Mouse (Mus musculus) embryonic facial prominence, embryonic 14.5 days (tissue): ENCODE measurements around the gene Bnip1. TPM values are rescaled to one million over a fixed set of nuclear protein-coding genes. Genes with fewer than 3 reads are reported as not detected.

Experiments used
- ATAC-seq: fragments of 200-750 bp; cut with Nextera tagmentation; 2 replicates; pipeline ENCODE4 v1.8.0; 2017; ENCODE audit warnings: low read depth, moderate number of reproducible peaks, moderate TSS enrichment
- DNase-seq: peaks from one replicate; pipeline ENCODE4 v3.0.0-alpha.2; 2015; ENCODE audit warnings: low spot score
- H3K27ac ChIP-seq: fragments of 300-500 bp; sonication (generic); replicated peaks from 2 replicates; pipeline ENCODE4 v1.5.1; 2014; ENCODE audit warnings: low read depth, mild to moderate bottlenecking, low read length, moderate library complexity
- H3K27me3 ChIP-seq: fragments of 300-500 bp; sonication (generic); replicated peaks from 2 replicates; pipeline ENCODE4 v1.6.1; 2014; ENCODE audit warnings: low read length; ENCODE audit not compliant: control insufficient read depth, insufficient read depth
- H3K36me3 ChIP-seq: fragments of 300-500 bp; sonication (generic); 2 replicates; pipeline ENCODE4 v1.6.1; 2014; ENCODE audit warnings: low read length, mixed read lengths; ENCODE audit not compliant: control insufficient read depth, insufficient read depth
- H3K4me1 ChIP-seq: fragments of 300-500 bp; sonication (generic); 2 replicates; pipeline ENCODE4 v1.6.1; 2014; ENCODE audit warnings: antibody characterized with exemption, low read length; ENCODE audit not compliant: control insufficient read depth, insufficient read depth
- H3K4me2 ChIP-seq: fragments of 300-500 bp; sonication (generic); 2 replicates; pipeline ENCODE4 v1.6.1; 2014; ENCODE audit warnings: low read depth, mild to moderate bottlenecking, low read length, moderate library complexity, mixed read lengths
- H3K4me3 ChIP-seq: fragments of 300-500 bp; sonication (generic); 2 replicates; pipeline ENCODE4 v1.5.1; 2014; ENCODE audit warnings: low read depth, mild to moderate bottlenecking, low read length
- H3K9ac ChIP-seq: fragments of 300-500 bp; sonication (generic); 2 replicates; pipeline ENCODE4 v1.6.1; 2014; ENCODE audit warnings: low read depth, mild to moderate bottlenecking, low read length, moderate library complexity, mixed read lengths
- H3K9me3 ChIP-seq: fragments of 300-500 bp; sonication (generic); 2 replicates; pipeline ENCODE4 v1.6.1; 2016; ENCODE audit warnings: low read length; ENCODE audit not compliant: control insufficient read depth
- WGBS: fragments of 180-500 bp; shearing (Covaris S2); extraction: QIAGEN DNeasy Blood & Tissue Kit; methylation state at CpG from one replicate; pipeline ENCODE4 v1.1.7; 2014; 5-methylcytosine and 5-hydroxymethylcytosine counted together
- polyA plus RNA-seq: library from polyadenylated mRNA; unstranded; fragments of >200 nt; fragmentation: Nextera tagmentation; extraction: Ambion mirVana; gene quantifications from 2 replicates; pipeline ENCODE4 v1.2.1, GENCODE M21; 2014

The Bnip1 gene
- polyA plus RNA-seq = 38.4 and 40.7 TPM in 2 replicates

DNA sequence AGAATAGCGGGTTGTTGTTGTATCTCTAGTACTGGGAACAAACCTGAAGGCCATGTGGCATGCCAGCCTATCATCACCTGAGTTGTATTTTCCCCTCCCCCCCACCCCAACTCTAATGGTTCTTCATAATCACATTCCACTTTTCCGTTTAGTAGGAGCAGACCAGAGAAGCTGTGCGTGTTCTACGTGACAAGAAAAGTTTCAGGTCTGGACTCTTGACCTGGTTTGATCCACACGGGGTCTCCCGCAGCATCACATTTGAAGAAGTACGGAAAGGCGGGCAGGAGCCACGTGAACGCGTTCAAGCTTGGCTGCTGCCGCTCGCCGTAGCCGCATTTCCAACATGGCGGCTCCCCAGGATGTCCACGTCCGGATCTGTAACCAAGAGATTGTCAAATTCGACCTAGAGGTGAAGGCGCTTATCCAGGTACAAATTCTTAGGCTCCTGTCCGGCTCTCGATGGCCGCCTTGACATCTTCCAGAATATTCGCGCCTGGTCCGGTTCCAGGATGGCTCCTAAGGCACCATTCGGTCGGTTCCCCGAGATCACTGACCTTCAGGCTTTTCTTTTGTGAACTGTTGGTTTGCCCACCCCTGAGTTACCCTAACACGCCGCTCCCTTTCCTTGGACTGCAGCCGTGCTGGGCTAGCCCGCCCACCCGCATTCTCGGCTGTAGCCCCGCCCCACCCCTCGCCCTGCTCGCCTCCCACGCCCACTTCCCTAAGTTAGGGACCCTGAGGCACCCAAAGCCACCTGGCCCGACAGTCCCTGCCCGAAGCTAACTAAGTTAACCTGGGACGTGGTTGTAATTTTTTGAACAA lies at the start of gene Bnip1:
TSS of gene Bnip1 (plus strand) at position 317 of the 822 bp plus-strand sequence.
- H3K4me3 ChIP-seq = peak within 1 kb of the TSS; percentile 65
- WGBS = under 1% methylated on average over 36 of the region's 42 CpGs
- H3K4me2 ChIP-seq = peak within 1 kb of the TSS; percentile 64
- peak within 1 kb of the TSS; percentile 82 for H3K9ac ChIP-seq
- ATAC-seq = peak; percentile 83
- H3K27me3 ChIP-seq = no peaks in the 10 kb centered on the region
- peak; percentile 91 for DNase-seq
- peaks cover 23% of the 10 kb centered on the region for H3K36me3 ChIP-seq
- peak within 1 kb of the TSS; percentile 87 for H3K27ac ChIP-seq
- H3K9me3 ChIP-seq = no peaks in the 10 kb centered on the region
- peaks cover 11% of the 10 kb centered on the region; the same call in 1 of the 2 replicates for H3K4me1 ChIP-seq

DNA sequence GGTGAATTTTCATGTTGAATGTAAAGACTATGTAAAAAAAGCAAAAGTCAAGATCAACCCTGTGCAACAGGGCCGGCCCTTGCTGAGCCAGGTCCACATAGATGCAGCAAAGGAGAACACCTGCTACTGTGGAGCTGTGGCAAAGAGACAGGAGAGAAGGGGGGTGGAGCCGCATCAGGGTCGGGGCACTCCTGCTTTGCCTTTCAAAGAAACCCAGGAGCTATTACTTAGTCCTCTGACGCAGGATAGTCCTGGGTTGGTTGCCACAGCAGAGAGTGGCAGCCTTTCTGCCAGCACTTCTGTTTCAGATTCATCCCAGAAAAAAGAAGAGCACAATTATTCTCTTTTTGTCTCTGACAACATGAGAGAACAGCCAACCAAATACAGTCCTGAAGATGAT lies 38.3 kb upstream of the Bnip1 start:
- no peak for ATAC-seq
- 48% methylated on average over 4 of the region's 4 CpGs for WGBS

DNA sequence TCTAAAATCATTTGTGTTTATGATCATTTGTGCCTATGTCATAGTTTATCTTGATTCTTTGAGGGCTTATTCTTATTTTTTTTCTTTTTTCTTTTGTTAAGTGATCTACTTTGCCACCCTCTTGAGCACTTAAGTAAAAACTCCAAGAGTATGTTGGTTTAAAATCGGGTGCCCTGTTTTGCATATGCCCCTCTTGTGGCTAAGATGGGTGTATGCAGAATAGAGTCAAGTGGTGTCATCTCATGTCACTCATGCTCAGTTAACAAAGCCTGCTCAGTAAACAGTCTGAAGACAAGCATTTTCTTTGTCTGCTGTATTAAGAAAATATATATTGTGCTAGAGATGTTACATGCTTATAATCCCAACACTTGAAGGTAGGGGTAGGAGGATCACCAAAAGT lies 37.6 kb upstream of the Bnip1 start:
- no peak overlapping the region for H3K27ac ChIP-seq
- ATAC-seq = no peak
- DNase-seq = no peak
- H3K9ac ChIP-seq = no peak overlapping the region
- H3K27me3 ChIP-seq = no peaks in the 10 kb centered on the region
- no peak overlapping the region for H3K4me2 ChIP-seq
- H3K4me3 ChIP-seq = no peak overlapping the region
- H3K9me3 ChIP-seq = no peaks in the 10 kb centered on the region
- WGBS = 55% methylated on average over 1 of the region's 1 CpGs
- no peaks in the 10 kb centered on the region for H3K4me1 ChIP-seq
- no peaks in the 10 kb centered on the region for H3K36me3 ChIP-seq

More for the DNA sequence above, 38.3 kb upstream of the Bnip1 start:
- Histone ChIP-seq H3K36me3 (no peaks in the 10 kb centered on the region), H3K27ac (no peak overlapping the region), H3K9me3 (no peaks in the 10 kb centered on the region), H3K9ac (no peak overlapping the region), H3K4me2 (no peak overlapping the region), H3K27me3 (no peaks in the 10 kb centered on the region), H3K4me1 (no peaks in the 10 kb centered on the region), H3K4me3 (no peak overlapping the region)
- no peak for DNase-seq

DNA sequence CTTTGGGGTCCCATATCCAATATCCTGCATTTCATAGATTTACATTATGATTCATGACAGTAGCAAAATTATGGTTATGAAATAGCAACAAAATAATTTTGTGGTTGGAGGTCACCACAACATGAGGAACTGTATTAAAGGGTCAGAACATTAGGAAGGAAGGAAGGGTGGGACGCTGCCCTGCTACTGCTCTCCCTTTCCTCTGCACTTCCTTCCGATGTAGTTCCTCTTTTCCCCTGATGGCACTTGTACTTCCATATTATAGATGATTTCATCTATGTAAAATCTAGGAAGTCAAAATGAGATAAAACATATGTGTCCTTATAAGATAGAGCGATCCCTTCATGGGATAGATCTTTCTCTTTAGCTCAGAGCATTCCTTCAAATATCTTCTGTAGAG lies 30.9 kb upstream of the Bnip1 start:
- Histone ChIP-seq H3K9me3 (no peaks in the 10 kb centered on the region), H3K36me3 (no peaks in the 10 kb centered on the region), H3K4me3 (no peak overlapping the region), H3K4me1 (no peaks in the 10 kb centered on the region), H3K9ac (no peak overlapping the region), H3K4me2 (no peak overlapping the region), H3K27me3 (no peaks in the 10 kb centered on the region), H3K27ac (no peak overlapping the region)
- 91% methylated on average over 3 of the region's 3 CpGs for whole genome bisulfite sequencing
- no peak for DNase-seq
- no peak for ATAC-seq

DNA sequence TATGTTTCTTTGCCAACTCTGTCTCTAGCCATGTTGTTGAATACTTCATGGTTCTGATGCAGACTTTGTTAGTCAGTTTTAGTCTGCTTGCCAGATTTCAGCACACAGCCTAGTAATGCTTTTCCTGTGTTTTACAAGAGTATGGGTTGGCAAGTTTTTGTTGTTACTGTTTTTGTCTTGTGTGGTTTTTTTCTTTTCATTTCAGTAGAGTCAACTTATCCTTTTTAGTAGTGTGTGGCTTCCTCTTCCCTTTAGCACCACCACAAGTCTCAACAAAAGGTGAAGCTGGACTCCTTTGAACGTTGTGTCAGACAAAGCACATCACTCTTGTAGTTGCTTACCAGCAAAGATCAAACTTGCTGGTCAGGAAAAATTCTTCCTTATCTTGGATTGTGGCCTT lies 28.6 kb upstream of the Bnip1 start:
- H3K9me3 ChIP-seq = no peaks in the 10 kb centered on the region
- no peak overlapping the region for H3K4me3 ChIP-seq
- DNase-seq (no peak), ATAC-seq (no peak)
- no peaks in the 10 kb centered on the region for H3K36me3 ChIP-seq
- H3K4me1 ChIP-seq = no peaks in the 10 kb centered on the region
- no peaks in the 10 kb centered on the region for H3K27me3 ChIP-seq
- 83% methylated on average over 1 of the region's 1 CpGs for WGBS
- H3K27ac ChIP-seq = no peak overlapping the region
- no peak overlapping the region for H3K4me2 ChIP-seq
- no peak overlapping the region for H3K9ac ChIP-seq

DNA sequence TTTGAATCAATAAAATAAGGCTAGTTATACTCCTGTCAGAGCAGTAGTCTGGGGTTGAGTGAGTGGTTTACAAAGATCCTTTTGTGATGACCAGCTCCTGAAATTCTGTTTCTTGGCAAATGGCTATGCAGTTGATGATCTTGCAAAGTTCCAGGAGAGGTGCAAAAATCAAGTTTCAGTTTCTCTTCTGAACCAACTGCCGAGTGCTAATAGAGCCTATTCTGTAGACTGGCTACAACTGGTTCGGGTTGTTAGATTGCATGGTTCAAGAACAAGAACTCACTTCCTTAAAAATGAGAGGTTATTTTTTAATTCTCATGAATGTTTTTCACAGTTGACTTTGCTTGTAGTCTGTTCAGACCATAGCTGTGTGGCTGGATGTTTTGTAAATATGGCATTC lies 27.4 kb upstream of the Bnip1 start:
- Histone ChIP-seq H3K9me3 (no peaks in the 10 kb centered on the region), H3K9ac (no peak overlapping the region), H3K4me2 (no peak overlapping the region), H3K27ac (no peak overlapping the region), H3K4me1 (no peaks in the 10 kb centered on the region), H3K4me3 (no peak overlapping the region), H3K27me3 (no peaks in the 10 kb centered on the region), H3K36me3 (peaks cover 5% of the 10 kb centered on the region; the same call in 1 of the 2 replicates)
- ATAC-seq = no peak
- no peak for DNase-seq
- 86% methylated on average over 2 of the region's 2 CpGs for WGBS

DNA sequence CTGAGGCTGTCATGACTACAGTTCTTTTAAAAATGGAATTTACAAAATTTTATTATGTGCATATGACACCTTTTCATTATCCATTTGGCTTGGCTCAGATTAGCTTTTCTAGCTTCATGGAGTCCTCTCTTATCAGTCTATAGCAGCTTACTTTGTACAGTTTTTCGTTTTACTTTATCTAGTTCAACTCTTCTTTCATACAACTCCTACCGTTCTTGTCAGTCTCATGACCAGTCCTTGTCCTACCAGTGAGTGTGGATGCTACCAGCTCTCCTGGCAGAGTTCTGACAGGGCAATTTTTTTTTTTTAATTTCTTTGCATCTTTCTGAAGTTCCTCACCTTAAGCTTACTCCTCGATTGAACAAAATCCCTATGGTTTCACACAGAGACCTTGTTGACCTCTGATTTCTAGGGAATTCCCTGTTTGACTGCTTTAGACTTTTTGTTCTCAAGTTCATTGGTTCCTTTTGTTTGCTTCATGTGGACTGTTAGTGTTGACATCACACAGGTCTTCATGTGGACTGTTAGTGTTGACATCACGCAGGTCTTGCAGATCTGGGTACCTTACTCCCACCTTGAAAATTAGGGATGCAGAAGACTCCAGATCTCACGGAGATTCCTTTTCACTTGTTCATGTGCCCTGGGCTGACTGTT lies 13.6 kb upstream of the Bnip1 start:
- H3K4me1 ChIP-seq = no peaks in the 10 kb centered on the region
- H3K9ac ChIP-seq = no peak overlapping the region
- no peak overlapping the region for H3K27ac ChIP-seq
- H3K36me3 ChIP-seq = peaks cover 6% of the 10 kb centered on the region
- no peaks in the 10 kb centered on the region for H3K27me3 ChIP-seq
- ATAC-seq (no peak), DNase-seq (no peak)
- no peak overlapping the region for H3K4me2 ChIP-seq
- no peaks in the 10 kb centered on the region for H3K9me3 ChIP-seq
- 83% methylated on average over 5 of the region's 5 CpGs for WGBS
- no peak overlapping the region for H3K4me3 ChIP-seq

DNA sequence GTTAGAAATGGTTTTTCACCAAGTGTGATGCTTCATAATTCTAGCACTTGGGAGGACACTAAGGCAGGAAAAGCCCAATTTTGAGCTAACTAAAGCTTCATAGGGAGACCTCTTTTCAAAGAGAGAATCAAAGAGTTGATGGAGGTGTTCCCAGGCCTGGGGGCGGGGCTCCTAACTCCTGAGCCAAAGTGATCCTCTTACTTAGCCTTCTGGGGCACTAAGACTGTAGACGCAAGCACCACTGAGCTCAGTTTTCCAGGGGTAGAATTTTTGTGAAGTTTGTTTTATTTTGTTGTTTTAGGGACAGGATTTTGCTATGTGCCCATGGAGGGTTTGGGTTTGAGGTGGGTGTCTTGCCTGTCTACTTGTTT lies 13.1 kb upstream of the Bnip1 start:
- H3K36me3 ChIP-seq = peaks cover 6% of the 10 kb centered on the region
- H3K4me3 ChIP-seq = no peak overlapping the region
- ATAC-seq (no peak), DNase-seq (no peak)
- H3K9ac ChIP-seq = no peak overlapping the region
- H3K9me3 ChIP-seq = no peaks in the 10 kb centered on the region
- no peak overlapping the region for H3K27ac ChIP-seq
- no peak overlapping the region for H3K4me2 ChIP-seq
- no peaks in the 10 kb centered on the region for H3K27me3 ChIP-seq
- 69% methylated on average over 2 of the region's 2 CpGs for WGBS
- H3K4me1 ChIP-seq = no peaks in the 10 kb centered on the region
